Mouse (Mus musculus) MEL (cell line): Measurements from ENCODE around the gene Trip11. TPM values are rescaled to one million over a fixed set of nuclear protein-coding genes. Genes with fewer than 3 reads are reported as not detected.

Experiments used
- DNase-seq: peaks from one replicate; pipeline ENCODE4 v3.0.0; 2011; ENCODE audit warnings: low read depth, low spot score
- H3K27ac ChIP-seq: 2 replicates; pipeline ENCODE4 v1.5.1; 2012; ENCODE audit warnings: low read depth, mild to moderate bottlenecking, control low read depth, low read length, moderate library complexity; ENCODE audit not compliant: control insufficient read depth
- H3K27me3 ChIP-seq, 2 experiments: fragments of 150-350 bp in 1 of 2; sonication (generic) in 1 of 2; 2 replicates each; pipeline ENCODE4 v1.6.1; 2012; ENCODE audit warnings: low read length in 2 of 2, mild to moderate bottlenecking in 2 of 2, improper control_type of control experiment in 1 of 2, moderate library complexity in 1 of 2; ENCODE audit not compliant: insufficient read depth in 2 of 2, control insufficient read depth in 1 of 2
- H3K36me3 ChIP-seq, 2 experiments: 2 replicates each; pipeline ENCODE4 v1.6.1; 2012 to 2014; ENCODE audit warnings: low read length in 2 of 2, improper control_type of control experiment in 1 of 2, inconsistent platforms in 1 of 2, mild to moderate bottlenecking in 1 of 2; ENCODE audit not compliant: insufficient read depth in 2 of 2, control insufficient read depth in 1 of 2
- H3K4me1 ChIP-seq, 2 experiments: fragments of 150-350 bp in 1 of 2; sonication (generic) in 1 of 2; 2 replicates each; pipeline ENCODE4 v1.6.1; 2012; ENCODE audit warnings: low read length in 2 of 2, improper control_type of control experiment in 1 of 2, mild to moderate bottlenecking in 1 of 2; ENCODE audit not compliant: insufficient read depth in 2 of 2, control insufficient read depth in 1 of 2
- H3K4me3 ChIP-seq, 2 experiments: fragments of 150-350 bp in 1 of 2; sonication (generic) in 1 of 2; 2 replicates each; pipeline ENCODE4 v1.5.1; 2012; ENCODE audit warnings: low read depth in 2 of 2, low read length in 2 of 2, mild to moderate bottlenecking in 2 of 2, moderate library complexity in 2 of 2, control low read depth in 1 of 2, improper control_type of control experiment in 1 of 2; ENCODE audit not compliant: control insufficient read depth in 1 of 2, insufficient read depth in 1 of 2
- H3K79me2 ChIP-seq: 2 replicates; pipeline ENCODE4 v1.6.1; 2012; ENCODE audit warnings: mild to moderate bottlenecking, low read length, moderate library complexity; ENCODE audit not compliant: control insufficient read depth, poor library complexity, insufficient read depth
- H3K9ac ChIP-seq: 2 replicates; pipeline ENCODE4 v1.6.1; 2012; ENCODE audit warnings: low read depth, mild to moderate bottlenecking, control low read depth, low read length, moderate library complexity; ENCODE audit not compliant: control insufficient read depth, poor library complexity, severe bottlenecking
- H3K9me3 ChIP-seq: fragments of 150-350 bp; sonication (generic); replicated peaks from 2 replicates; pipeline ENCODE4 v1.6.1; 2012; ENCODE audit warnings: mild to moderate bottlenecking, low read length, improper control_type of control experiment, moderate library complexity; ENCODE audit not compliant: insufficient read depth
- E2F4 ChIP-seq: IDR thresholded peaks from 2 replicates; pipeline ENCODE4 v1.6.1; 2011; ENCODE audit warnings: low read depth, low read length, improper control_type of control experiment, borderline replicate concordance
- ELF1 ChIP-seq: IDR thresholded peaks from 2 replicates; pipeline ENCODE4 v1.6.1; 2014; ENCODE audit warnings: low read depth, mild to moderate bottlenecking, inconsistent platforms, low read length, improper control_type of control experiment, moderate library complexity
- EP300 ChIP-seq, 2 experiments: IDR thresholded peaks; 2 replicates each; pipeline ENCODE4 v1.6.1; 2011; ENCODE audit warnings: improper control_type of control experiment in 2 of 2, low read length in 2 of 2, low read depth in 1 of 2, mild to moderate bottlenecking in 1 of 2
- ETS1 ChIP-seq: IDR thresholded peaks from 2 replicates; pipeline ENCODE4 v1.6.1; 2012; ENCODE audit warnings: low read depth, mild to moderate bottlenecking, inconsistent platforms, low read length, improper control_type of control experiment, moderate library complexity
- GATA1 ChIP-seq: IDR thresholded peaks from 2 replicates; pipeline ENCODE4 v1.6.1; 2011; ENCODE audit warnings: low read depth, low read length, improper control_type of control experiment
- KAT2A ChIP-seq: conservative IDR thresholded peaks from 2 replicates; pipeline ENCODE4 v1.6.1; 2012; ENCODE audit warnings: low read depth, low read length, improper control_type of control experiment, inconsistent platforms
- MEF2A ChIP-seq: IDR thresholded peaks from 2 replicates; pipeline ENCODE4 v1.6.1; 2014; ENCODE audit warnings: low read depth, mild to moderate bottlenecking, inconsistent platforms, low read length, improper control_type of control experiment; ENCODE audit not compliant: poor library complexity, insufficient replicate concordance, severe bottlenecking; ENCODE audit errors: extremely low read depth
- MYC ChIP-seq: IDR thresholded peaks from 2 replicates; pipeline ENCODE4 v1.6.1; 2011; ENCODE audit warnings: low read depth, mild to moderate bottlenecking, low read length, improper control_type of control experiment, moderate library complexity
- NRF1 ChIP-seq: IDR thresholded peaks from 2 replicates; pipeline ENCODE4 v1.6.1; 2014; ENCODE audit warnings: low read depth, mild to moderate bottlenecking, inconsistent platforms, low read length, improper control_type of control experiment, moderate library complexity; ENCODE audit not compliant: poor library complexity, insufficient read depth, severe bottlenecking
- POLR2A ChIP-seq, 2 experiments: IDR thresholded peaks; 2 replicates each; pipeline ENCODE4 v1.6.1; 2011 to 2012; ENCODE audit warnings: low read length in 2 of 2, mild to moderate bottlenecking in 2 of 2, control low read depth in 1 of 2, improper control_type of control experiment in 1 of 2, low read depth in 1 of 2, moderate library complexity in 1 of 2; ENCODE audit not compliant: control insufficient read depth in 1 of 2, insufficient read depth in 1 of 2, poor library complexity in 1 of 2
- POLR2AphosphoS2 ChIP-seq: IDR thresholded peaks from 2 replicates; pipeline ENCODE4 v1.6.1; 2011; ENCODE audit warnings: low read length, improper control_type of control experiment
- RAD21 ChIP-seq: IDR thresholded peaks from 2 replicates; pipeline ENCODE4 v1.6.1; 2011; ENCODE audit warnings: mild to moderate bottlenecking, low read depth, low read length, improper control_type of control experiment
- RCOR1 ChIP-seq: IDR thresholded peaks from 2 replicates; pipeline ENCODE4 v1.6.1; 2012; ENCODE audit warnings: low read depth, mild to moderate bottlenecking, inconsistent platforms, low read length, improper control_type of control experiment
- SIN3A ChIP-seq: IDR thresholded peaks from 2 replicates; pipeline ENCODE4 v1.6.1; 2012; ENCODE audit warnings: low read length, improper control_type of control experiment, inconsistent platforms
- SMC3 ChIP-seq: IDR thresholded peaks from 2 replicates; pipeline ENCODE4 v1.6.1; 2011; ENCODE audit warnings: low read depth, low read length, improper control_type of control experiment
- TBP ChIP-seq: IDR thresholded peaks from 2 replicates; pipeline ENCODE4 v1.8.0; 2011; ENCODE audit warnings: low read depth, low read length, improper control_type of control experiment
- USF1 ChIP-seq: IDR thresholded peaks from 2 replicates; pipeline ENCODE4 v1.6.1; 2014; ENCODE audit warnings: low read depth, mild to moderate bottlenecking, inconsistent platforms, low read length, improper control_type of control experiment, moderate library complexity
- ZKSCAN1 ChIP-seq: IDR thresholded peaks from 2 replicates; pipeline ENCODE4 v1.6.1; 2012; ENCODE audit warnings: low read depth, mild to moderate bottlenecking, inconsistent platforms, low read length, improper control_type of control experiment, moderate library complexity
- ZMIZ1 ChIP-seq: IDR thresholded peaks from 2 replicates; pipeline ENCODE4 v1.6.1; 2012; ENCODE audit warnings: low read depth, mild to moderate bottlenecking, inconsistent platforms, low read length, improper control_type of control experiment, moderate library complexity
- polyA plus RNA-seq, 2 experiments: library from polyadenylated mRNA; stranded (reverse) in 1 of 2; unstranded in 1 of 2; fragments of >175 nt in 1 of 2; fragments of >200 nt in 1 of 2; gene quantifications; 2 replicates each; pipeline versions ENCODE4 v1.2.1 to v1.2.4; 2012; ENCODE audit warnings: low replicate concordance in 2 of 2, low read depth in 1 of 2; ENCODE audit not compliant: insufficient read length in 2 of 2, insufficient read depth in 1 of 2, missing spikeins in 1 of 2
- total RNA-seq: library from RNA; depleted of rRNA; stranded (reverse); fragments of 300-350 nt; gene quantifications from 2 replicates; pipeline ENCODE4 v1.2.3, GENCODE M21; 2012

Gene Trip11
- total and polyA plus RNA-seq, 3 experiments, result 7.6 to 10.4 TPM; not detected in 1

DNA sequence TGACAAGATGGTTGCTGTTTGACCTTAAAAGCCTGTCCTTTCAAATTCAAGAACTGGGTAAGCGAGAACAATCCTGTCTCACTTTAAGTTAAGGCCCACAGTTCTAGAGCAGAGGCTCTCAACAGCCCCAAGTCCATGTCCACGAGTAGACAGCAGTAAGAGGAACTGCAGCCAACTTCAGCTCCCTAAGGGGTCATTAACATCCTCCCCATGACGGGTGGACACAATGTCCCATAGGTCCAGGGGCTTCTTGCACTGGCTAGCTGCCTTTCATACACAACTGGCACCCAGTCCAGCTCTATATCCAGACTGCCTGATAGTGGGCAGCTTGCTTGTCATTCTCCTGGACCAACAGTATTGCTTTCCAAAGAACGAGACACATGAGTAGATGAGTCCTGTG is 35.7 kb upstream of the Trip11 start:
- Histone ChIP-seq H3K4me1 (no peaks in the 10 kb centered on the region), H3K36me3 (peaks cover 0 to 11% of the 10 kb centered on the region in 2 experiments; a peak in 2 of 4 replicates), H3K27me3 (no peaks in the 10 kb centered on the region), H3K4me3 (no peak overlapping the region), H3K9me3 (no peaks in the 10 kb centered on the region), H3K9ac (no peak overlapping the region), H3K27ac (no peak overlapping the region), H3K79me2 (peaks cover 22% of the 10 kb centered on the region)
- no peak for DNase-seq
- TF ChIP-seq RCOR1, result no peak
- no peak for TF ChIP-seq ETS1
- TF ChIP-seq USF1, result no peak
- TF ChIP-seq RAD21, result no peak
- TF ChIP-seq ELF1, result no peak
- no peak for TF ChIP-seq ZMIZ1
- TF ChIP-seq ZKSCAN1, result no peak
- no peak for TF ChIP-seq NRF1
- no peak for TF ChIP-seq SMC3
- TF ChIP-seq POLR2AphosphoS2, result no peak
- no peak for TF ChIP-seq EP300 (IDR thresholded peaks at IDR 0.05; ENCODE audit: low read depth in 1 of 2, low read length in 2 of 2)

DNA sequence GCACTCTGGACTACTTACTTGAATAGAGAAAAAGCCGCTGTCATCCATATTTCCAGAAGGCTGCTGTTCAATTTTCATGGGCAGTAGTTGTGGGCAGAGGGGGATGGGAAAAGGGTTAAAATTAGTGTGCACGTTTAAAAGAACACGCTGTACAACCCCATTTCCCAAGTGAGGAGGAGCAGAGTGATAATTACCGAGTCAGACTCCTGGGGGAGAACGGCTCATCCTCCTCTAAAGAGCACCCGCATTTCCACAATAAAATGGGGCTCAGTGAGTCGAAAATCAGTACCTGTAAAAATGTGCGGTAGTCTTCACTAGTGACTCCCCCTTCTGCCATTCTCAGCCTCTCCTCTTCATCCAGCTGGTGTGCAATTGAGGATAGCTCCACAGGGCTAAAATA is 34.9 kb upstream of the Trip11 start:
- DNase-seq, result no peak
- peaks cover 19% of the 10 kb centered on the region for H3K79me2 ChIP-seq
- H3K4me1 ChIP-seq, result no peaks in the 10 kb centered on the region
- no peaks in the 10 kb centered on the region for H3K27me3 ChIP-seq
- H3K4me3 ChIP-seq, result no peak overlapping the region
- H3K9me3 ChIP-seq, result no peaks in the 10 kb centered on the region
- peaks cover 0 to 11% of the 10 kb centered on the region in 2 experiments; a peak in 2 of 4 replicates for H3K36me3 ChIP-seq
- no peak for TF ChIP-seq TBP
- no peak for TF ChIP-seq ZKSCAN1
- TF ChIP-seq POLR2AphosphoS2, result no peak
- TF ChIP-seq EP300 (IDR thresholded peaks at IDR 0.05; ENCODE audit: low read depth in 1 of 2, low read length in 2 of 2), result no peak
- TF ChIP-seq KAT2A, result no peak
- no peak for TF ChIP-seq GATA1
- no peak for TF ChIP-seq MYC
- TF ChIP-seq E2F4, result no peak
- H3K9ac ChIP-seq, result no peak overlapping the region
- no peak overlapping the region for H3K27ac ChIP-seq

DNA sequence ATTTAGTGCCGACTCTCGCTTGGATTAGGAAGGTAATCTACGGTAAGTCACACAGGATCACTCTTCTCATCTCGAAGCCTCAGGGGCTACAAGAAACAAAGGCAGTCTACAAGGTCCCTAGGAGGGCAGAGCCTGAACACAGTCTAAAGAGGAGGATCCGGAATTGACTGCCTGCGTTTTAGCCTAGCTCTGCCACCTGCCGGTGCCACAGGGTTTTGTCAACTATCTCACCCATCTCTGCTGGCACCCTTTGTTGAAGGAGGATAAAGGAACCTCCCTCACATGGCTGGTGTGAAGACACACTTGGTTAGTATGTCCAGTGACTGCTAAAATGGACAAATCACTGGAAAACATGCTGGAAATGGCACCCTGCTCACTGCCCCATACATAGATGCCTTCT is 24.5 kb upstream of the Trip11 start:
- H3K27ac ChIP-seq, result no peak overlapping the region
- no peak overlapping the region for H3K9ac ChIP-seq
- TF ChIP-seq MYC (no peak), SIN3A (no peak), ZKSCAN1 (no peak), ZMIZ1 (no peak), POLR2A (IDR thresholded peaks at IDR 0.05; ENCODE audit: control insufficient read depth in 1 of 2, insufficient read depth in 1 of 2, low read depth in 1 of 2, low read length in 2 of 2, poor library complexity in 1 of 2) (no peak), MEF2A (no peak)
- peaks cover 0 to 44% of the 10 kb centered on the region in 2 experiments; a peak in 2 of 4 replicates for H3K36me3 ChIP-seq
- no peaks in the 10 kb centered on the region for H3K9me3 ChIP-seq
- no peak for DNase-seq
- H3K27me3 ChIP-seq, result no peaks in the 10 kb centered on the region
- no peak overlapping the region for H3K4me3 ChIP-seq
- no peaks in the 10 kb centered on the region for H3K79me2 ChIP-seq
- H3K4me1 ChIP-seq, result no peaks in the 10 kb centered on the region
